Mouse (Mus musculus) CH12.LX (cell line): ENCODE measurements around the gene Msi2. TPM values are rescaled to one million over a fixed set of nuclear protein-coding genes. Genes with fewer than 3 reads are reported as not detected.

ENCODE experiments used
- DNase-seq: peaks from one replicate; pipeline ENCODE4 v3.0.0-alpha.2; 2013; ENCODE audit errors: extremely low read depth
- H3K27ac ChIP-seq: 2 replicates; pipeline ENCODE4 v1.5.1; 2012; ENCODE audit warnings: low read depth, mild to moderate bottlenecking, control low read depth, moderate library complexity; ENCODE audit not compliant: insufficient read depth
- H3K27me3 ChIP-seq: replicated peaks from 2 replicates; pipeline ENCODE3; 2012; ENCODE audit warnings: inconsistent platforms
- H3K36me3 ChIP-seq, 2 experiments: replicated peaks in 1 of 2; 2 replicates each; pipeline versions ENCODE3 to v1.6.1; 2012; ENCODE audit warnings: inconsistent platforms in 1 of 2, low read length in 1 of 2, mild to moderate bottlenecking in 1 of 2, mixed read lengths in 1 of 2, moderate library complexity in 1 of 2; ENCODE audit not compliant: control insufficient read depth in 1 of 2, insufficient read depth in 1 of 2
- H3K4me1 ChIP-seq, 2 experiments: 2 replicates each; pipeline ENCODE4 v1.6.1; 2012; ENCODE audit warnings: inconsistent platforms in 1 of 2, moderate library complexity in 1 of 2; ENCODE audit not compliant: insufficient read depth in 2 of 2, control insufficient read depth in 1 of 2
- H3K4me2 ChIP-seq: 2 replicates; pipeline ENCODE4 v1.6.1; 2012; ENCODE audit warnings: low read depth, mild to moderate bottlenecking, control low read depth; ENCODE audit not compliant: poor library complexity, insufficient read depth, severe bottlenecking
- H3K4me3 ChIP-seq, 3 experiments: fragments of 150-350 bp in 1 of 3; sonication (generic) in 1 of 3; replicated peaks in 1 of 3; 2 replicates each; pipeline versions ENCODE3 to v1.5.1; 2011 to 2012; ENCODE audit warnings: low read depth in 2 of 3, low read length in 2 of 3, mild to moderate bottlenecking in 2 of 3, moderate library complexity in 2 of 3, control low read depth in 1 of 3, improper control_type of control experiment in 1 of 3, inconsistent platforms in 1 of 3, mixed read lengths in 1 of 3; ENCODE audit not compliant: poor library complexity in 1 of 3
- H3K79me2 ChIP-seq: replicated peaks from 2 replicates; pipeline ENCODE4 v1.6.1; 2012; ENCODE audit warnings: mild to moderate bottlenecking, moderate library complexity; ENCODE audit not compliant: control insufficient read depth, poor library complexity, insufficient read depth, severe bottlenecking; ENCODE audit errors: extremely low read depth
- H3K9ac ChIP-seq: 2 replicates; pipeline ENCODE4 v1.6.1; 2012; ENCODE audit warnings: low read depth, mild to moderate bottlenecking, control low read depth, moderate library complexity; ENCODE audit not compliant: insufficient read depth
- H3K9me3 ChIP-seq: replicated peaks from 2 replicates; pipeline ENCODE3; 2012; ENCODE audit warnings: low read length, inconsistent platforms, mixed read lengths
- BHLHE40 ChIP-seq: IDR thresholded peaks from 2 replicates; pipeline ENCODE4 v1.6.1; 2011; ENCODE audit warnings: mild to moderate bottlenecking, low read depth, low read length, improper control_type of control experiment
- CHD1 ChIP-seq: IDR thresholded peaks from 2 replicates; pipeline ENCODE4 v1.6.1; 2012; ENCODE audit warnings: low read depth, low read length, improper control_type of control experiment, inconsistent platforms
- CHD2 ChIP-seq: IDR thresholded peaks from 2 replicates; pipeline ENCODE4 v1.6.1; 2011; ENCODE audit warnings: low read length, improper control_type of control experiment
- CTCF ChIP-seq, 2 experiments: IDR thresholded peaks in 1 of 2; conservative IDR thresholded peaks in 1 of 2; 2 replicates each; pipeline ENCODE4 v1.5.1; 2011 to 2012; ENCODE audit warnings: low read depth in 2 of 2, low read length in 2 of 2, improper control_type of control experiment in 1 of 2, inconsistent platforms in 1 of 2, mild to moderate bottlenecking in 1 of 2, moderate library complexity in 1 of 2
- E2F4 ChIP-seq: IDR thresholded peaks from 2 replicates; pipeline ENCODE4 v1.6.1; 2011; ENCODE audit warnings: low read depth, low read length, improper control_type of control experiment; ENCODE audit not compliant: insufficient replicate concordance
- ELF1 ChIP-seq: IDR thresholded peaks from 2 replicates; pipeline ENCODE4 v1.6.1; 2014; ENCODE audit warnings: low read depth, mild to moderate bottlenecking, inconsistent platforms, low read length, improper control_type of control experiment
- EP300 ChIP-seq: IDR thresholded peaks from 2 replicates; pipeline ENCODE4 v1.6.1; 2011; ENCODE audit warnings: low read length, improper control_type of control experiment
- ETS1 ChIP-seq: conservative IDR thresholded peaks from 2 replicates; pipeline ENCODE4 v1.6.1; 2012; ENCODE audit warnings: low read depth, mild to moderate bottlenecking, inconsistent platforms, low read length, improper control_type of control experiment, moderate library complexity
- GABPA ChIP-seq: IDR thresholded peaks from 2 replicates; pipeline ENCODE4 v1.6.1; 2012; ENCODE audit warnings: low read depth, low read length, improper control_type of control experiment, inconsistent platforms; ENCODE audit not compliant: insufficient replicate concordance
- HCFC1 ChIP-seq: IDR thresholded peaks from 2 replicates; pipeline ENCODE4 v1.6.1; 2012; ENCODE audit warnings: low read depth, mild to moderate bottlenecking, inconsistent platforms, low read length, improper control_type of control experiment
- IRF4 ChIP-seq: IDR thresholded peaks from 2 replicates; pipeline ENCODE4 v1.6.1; 2014; ENCODE audit warnings: low read depth, mild to moderate bottlenecking, inconsistent platforms, low read length, improper control_type of control experiment
- JUN ChIP-seq: IDR thresholded peaks from 2 replicates; pipeline ENCODE4 v1.6.1; 2011; ENCODE audit warnings: low read depth, mild to moderate bottlenecking, low read length, improper control_type of control experiment, moderate library complexity; ENCODE audit not compliant: insufficient read depth
- JUND ChIP-seq: conservative IDR thresholded peaks from 2 replicates; pipeline ENCODE4 v1.6.1; 2011; ENCODE audit warnings: low read depth, low read length, improper control_type of control experiment
- KAT2A ChIP-seq: IDR thresholded peaks from 2 replicates; pipeline ENCODE4 v1.6.1; 2012; ENCODE audit warnings: low read length, improper control_type of control experiment, inconsistent platforms; ENCODE audit not compliant: insufficient replicate concordance
- MAFK ChIP-seq: IDR thresholded peaks from 2 replicates; pipeline ENCODE4 v1.6.1; 2011; ENCODE audit warnings: low read length, improper control_type of control experiment; ENCODE audit not compliant: insufficient replicate concordance
- MAX ChIP-seq: IDR thresholded peaks from 2 replicates; pipeline ENCODE4 v1.6.1; 2011; ENCODE audit warnings: low read length, improper control_type of control experiment
- MAZ ChIP-seq: IDR thresholded peaks from 2 replicates; pipeline ENCODE4 v1.6.1; 2012; ENCODE audit warnings: low read depth, mild to moderate bottlenecking, inconsistent platforms, low read length, improper control_type of control experiment, moderate library complexity
- MEF2A ChIP-seq: IDR thresholded peaks from 2 replicates; pipeline ENCODE4 v1.6.1; 2014; ENCODE audit warnings: low read depth, mild to moderate bottlenecking, inconsistent platforms, low read length, improper control_type of control experiment, borderline replicate concordance
- MXI1 ChIP-seq: IDR thresholded peaks from 2 replicates; pipeline ENCODE4 v1.6.1; 2011; ENCODE audit warnings: mild to moderate bottlenecking, low read depth, low read length, improper control_type of control experiment
- MYC ChIP-seq: IDR thresholded peaks from 2 replicates; pipeline ENCODE4 v1.6.1; 2011; ENCODE audit warnings: low read depth, mild to moderate bottlenecking, improper control_type of control experiment, low read length
- NELFE ChIP-seq: IDR thresholded peaks from 2 replicates; pipeline ENCODE4 v1.6.1; 2011; ENCODE audit warnings: low read depth, low read length, improper control_type of control experiment
- NRF1 ChIP-seq: IDR thresholded peaks from 2 replicates; pipeline ENCODE4 v1.6.1; 2014; ENCODE audit warnings: low read depth, mild to moderate bottlenecking, inconsistent platforms, low read length, improper control_type of control experiment, moderate library complexity
- PAX5 ChIP-seq: IDR thresholded peaks from 2 replicates; pipeline ENCODE4 v1.6.1; 2012; ENCODE audit warnings: low read length, inconsistent platforms, mixed read lengths
- POLR2A ChIP-seq: IDR thresholded peaks from 2 replicates; pipeline ENCODE4 v1.6.1; 2011; ENCODE audit warnings: low read depth, mild to moderate bottlenecking, improper control_type of control experiment, low read length
- POLR2AphosphoS2 ChIP-seq: IDR thresholded peaks from 2 replicates; pipeline ENCODE4 v1.6.1; 2011; ENCODE audit warnings: low read depth, low read length, improper control_type of control experiment
- RAD21 ChIP-seq: IDR thresholded peaks from 2 replicates; pipeline ENCODE4 v1.6.1; 2011; ENCODE audit warnings: low read depth, mild to moderate bottlenecking, low read length, improper control_type of control experiment, moderate library complexity
- RCOR1 ChIP-seq: conservative IDR thresholded peaks from 2 replicates; pipeline ENCODE4 v1.6.1; 2012; ENCODE audit warnings: low read depth, mild to moderate bottlenecking, inconsistent platforms, low read length, improper control_type of control experiment
- SIN3A ChIP-seq: IDR thresholded peaks from 2 replicates; pipeline ENCODE4 v1.6.1; 2012; ENCODE audit warnings: low read length, improper control_type of control experiment, inconsistent platforms
- SMC3 ChIP-seq: IDR thresholded peaks from 2 replicates; pipeline ENCODE4 v1.6.1; 2011; ENCODE audit warnings: low read depth, low read length, improper control_type of control experiment
- TBP ChIP-seq: conservative IDR thresholded peaks from 2 replicates; pipeline ENCODE4 v1.6.1; 2011; ENCODE audit warnings: low read depth, low read length, improper control_type of control experiment
- TCF12 ChIP-seq: IDR thresholded peaks from 2 replicates; pipeline ENCODE4 v1.6.1; 2014; ENCODE audit warnings: low read depth, mild to moderate bottlenecking, inconsistent platforms, low read length, improper control_type of control experiment
- UBTF ChIP-seq: IDR thresholded peaks from 2 replicates; pipeline ENCODE4 v1.6.1; 2012; ENCODE audit warnings: low read depth, mild to moderate bottlenecking, inconsistent platforms, low read length, improper control_type of control experiment, moderate library complexity
- USF1 ChIP-seq: IDR thresholded peaks from 2 replicates; pipeline ENCODE4 v1.6.1; 2014; ENCODE audit warnings: low read depth, mild to moderate bottlenecking, inconsistent platforms, low read length, improper control_type of control experiment
- USF2 ChIP-seq: conservative IDR thresholded peaks from 2 replicates; pipeline ENCODE4 v1.6.1; 2011; ENCODE audit warnings: low read depth, low read length, improper control_type of control experiment
- ZC3H11A ChIP-seq: IDR thresholded peaks from 2 replicates; pipeline ENCODE4 v1.6.1; 2012; ENCODE audit warnings: low read depth, mild to moderate bottlenecking, inconsistent platforms, low read length, improper control_type of control experiment
- ZMIZ1 ChIP-seq: IDR thresholded peaks from 2 replicates; pipeline ENCODE4 v1.6.1; 2012; ENCODE audit warnings: low read depth, mild to moderate bottlenecking, inconsistent platforms, low read length, improper control_type of control experiment
- ZNF384 ChIP-seq: IDR thresholded peaks from 2 replicates; pipeline ENCODE4 v1.6.1; 2012; ENCODE audit warnings: low read depth, low read length, improper control_type of control experiment, inconsistent platforms
- dilution Hi-C: fragments of 300-500 bp; cut with MboI; formaldehyde crosslinking; loops from 2 replicates; pipeline ENCODE4 v1.14.3; 2020; ENCODE audit warnings: low sequenced_read_pairs; ENCODE audit not compliant: extremely low pct_unique_long_range_greater_than_20kb, extremely low pct_ligation_motif_present
- in situ Hi-C: fragments of 300-500 bp; cut with MboI; formaldehyde crosslinking; loops from 3 replicates; pipeline ENCODE4 v1.14.3; 2019; ENCODE audit warnings: low sequenced_read_pairs, low pct_ligation_motif_present, low pct_unique_long_range_greater_than_20kb, mixed read lengths
- polyA plus RNA-seq: library from polyadenylated mRNA; unstranded; fragments of >175 nt; gene quantifications from 2 replicates; pipeline ENCODE4 v1.2.1, GENCODE M21; 2012; ENCODE audit warnings: low read depth; ENCODE audit not compliant: insufficient read length
- total RNA-seq, 2 experiments: library from RNA; depleted of rRNA; stranded (reverse); fragments of 300-350 nt in 1 of 2; fragments of >200 nt in 1 of 2; gene quantifications; 2 replicates each; pipeline ENCODE4 v1.2.3; 2012 to 2014

Gene Msi2
- total and polyA plus RNA-seq, 3 experiments, result 40.3 to 73.1 (median 52.6) TPM

GRCm38 (mm10) chr11:88620158-88620973 is 97.9 kb downstream of the Msi2 start:
- Histone ChIP-seq H3K9ac (peak overlapping the region; percentile 73), H3K79me2 (peaks cover 34% of the 10 kb centered on the region), H3K4me2 (peak overlapping the region; percentile 63), H3K9me3 (no peaks in the 10 kb centered on the region), H3K36me3 (peaks cover 3 to 49% of the 10 kb centered on the region in 2 experiments), H3K27ac (peak overlapping the region; percentile 95), H3K27me3 (no peaks in the 10 kb centered on the region), H3K4me3 (peak overlapping the region; percentile 38 to 54 (median 49)), H3K4me1 (peaks cover 21 to 82% of the 10 kb centered on the region in 2 experiments)
- in situ Hi-C loops (loop anchor here (10.0 kb wide), 1 partner anchor 64 kb away; no protein-coding TSS in a partner anchor), dilution Hi-C loops (no loop called here)
- DNase-seq, result peak; percentile 79
- TF ChIP-seq USF1 (no peak), MAFK (0 out of 2 replicates have a peak, but pooled peaks have one; percentile 5), RCOR1 (peak; percentile 18; the same call in 1 of the 2 replicates), GABPA (no peak), MYC (no peak), RAD21 (peak; percentile 8), ELF1 (no peak; the same call in 1 of the 2 replicates), SMC3 (peak; percentile 31; the same call in 1 of the 2 replicates), CTCF (conservative IDR thresholded peaks at IDR 0.05 in 1 of 2, IDR thresholded peaks at IDR 0.05 in 1 of 2; ENCODE audit: low read depth in 2 of 2, low read length in 2 of 2) (peak in 1 of 2 experiments; percentile 28; a peak in 2 of 4 replicates), POLR2A (peak; percentile 46), E2F4 (no peak), MAX (no peak; the same call in 1 of the 2 replicates), ZC3H11A (no peak), USF2 (no peak), TCF12 (peak; percentile 79), MEF2A (peak; percentile 89), CHD2 (peak; percentile 28; the same call in 1 of the 2 replicates), TBP (peak; percentile 84), NRF1 (no peak), JUND (0 out of 2 replicates have a peak, but pooled peaks have one; percentile 12), KAT2A (no peak), EP300 (peak; percentile 66), ZMIZ1 (peak; percentile 35; the same call in 1 of the 2 replicates), MAZ (peak; percentile 73; the same call in 1 of the 2 replicates), ETS1 (peak; percentile 48), MXI1 (peak; percentile 77), BHLHE40 (peak; percentile 7), ZNF384 (peak; percentile 72), POLR2AphosphoS2 (peak; percentile 77), UBTF (0 out of 2 replicates have a peak, but pooled peaks have one; percentile 5), HCFC1 (no peak; the same call in 1 of the 2 replicates), NELFE (peak; percentile 69), JUN (no peak), CHD1 (peak; percentile 79; the same call in 1 of the 2 replicates), IRF4 (no peak; the same call in 1 of the 2 replicates), PAX5 (no peak), SIN3A (peak; percentile 23; the same call in 1 of the 2 replicates)
